Mouse (Mus musculus) intestine, embryonic 14.5 days (tissue): ENCODE data around the gene Il22ra1. TPM values are rescaled to one million over a fixed set of nuclear protein-coding genes. Genes with fewer than 3 reads are reported as not detected.

Experiments used
- ATAC-seq: fragments of 200-750 bp; cut with Nextera tagmentation; replicated peaks from 2 replicates; pipeline ENCODE4 v1.8.0; 2017; ENCODE audit warnings: low read depth, moderate number of reproducible peaks, moderate TSS enrichment, moderate library complexity; ENCODE audit not compliant: low FRiP score, low TSS enrichment
- DNase-seq: peaks from one replicate; pipeline ENCODE4 v3.0.0-alpha.2; 2018; ENCODE audit warnings: low spot score
- H3K27ac ChIP-seq: fragments of 300-500 bp; sonication (generic); 2 replicates; pipeline ENCODE4 v1.5.1; 2014; ENCODE audit warnings: low read depth, mild to moderate bottlenecking, control low read depth
- H3K27me3 ChIP-seq: fragments of 300-500 bp; sonication (generic); replicated peaks from 2 replicates; pipeline ENCODE4 v1.6.1; 2014; ENCODE audit warnings: low read length, control low read depth; ENCODE audit not compliant: control insufficient read depth, insufficient read depth
- H3K36me3 ChIP-seq: fragments of 300-500 bp; sonication (generic); 2 replicates; pipeline ENCODE4 v1.6.1; 2014; ENCODE audit warnings: low read length, control low read depth; ENCODE audit not compliant: control insufficient read depth, insufficient read depth
- H3K4me1 ChIP-seq: fragments of 300-500 bp; sonication (generic); replicated peaks from 2 replicates; pipeline ENCODE4 v1.6.1; 2014; ENCODE audit warnings: low read length, control low read depth, mixed read lengths; ENCODE audit not compliant: control insufficient read depth, insufficient read depth
- H3K4me2 ChIP-seq: fragments of 300-500 bp; sonication (generic); 2 replicates; pipeline ENCODE4 v1.6.1; 2014; ENCODE audit warnings: low read length
- H3K4me3 ChIP-seq: fragments of 300-500 bp; sonication (generic); 2 replicates; pipeline ENCODE4 v1.5.1; 2014; ENCODE audit warnings: low read depth, low read length, control low read depth, mixed read lengths
- H3K9ac ChIP-seq: fragments of 300-500 bp; sonication (generic); 2 replicates; pipeline ENCODE4 v1.6.1; 2014; ENCODE audit warnings: mild to moderate bottlenecking, low read length
- H3K9me3 ChIP-seq: fragments of 300-500 bp; sonication (generic); 2 replicates; pipeline ENCODE4 v1.6.1; 2016; ENCODE audit warnings: low read length, control low read depth; ENCODE audit not compliant: control insufficient read depth
- WGBS: fragments of 180-500 bp; shearing (Covaris S2); extraction: QIAGEN DNeasy Blood & Tissue Kit; methylation state at CpG from one replicate; pipeline ENCODE4 v1.1.7; 2014; 5-methylcytosine and 5-hydroxymethylcytosine counted together
- polyA plus RNA-seq: library from polyadenylated mRNA; unstranded; fragments of >200 nt; fragmentation: Nextera tagmentation; extraction: Ambion mirVana; gene quantifications from 2 replicates; pipeline ENCODE4 v1.2.1, GENCODE M21; 2014

The Il22ra1 gene
- polyA plus RNA-seq, 1 experiment from 2014 or later, result 3.8 TPM

DNA sequence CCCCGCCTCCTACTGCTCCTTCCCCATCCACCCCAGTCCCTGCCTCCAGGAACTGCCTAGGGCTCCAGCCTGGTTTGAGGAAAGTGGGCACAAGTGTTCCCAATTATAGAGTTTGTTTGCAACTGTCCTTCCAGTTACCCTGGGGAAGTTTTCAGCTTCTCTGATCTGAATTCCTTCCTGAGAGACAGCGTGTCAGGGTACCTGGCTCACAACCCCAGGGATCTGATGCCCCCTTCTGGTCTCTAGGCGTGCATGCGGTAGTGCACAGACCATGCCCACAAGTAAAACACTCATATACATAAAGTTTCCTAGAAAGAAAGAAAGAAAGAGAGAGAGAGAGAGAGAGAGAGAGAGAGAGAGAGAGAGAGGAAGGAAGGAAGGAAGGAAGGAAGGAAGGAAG lies 30.4 kb downstream of the Il22ra1 start:
- Histone ChIP-seq H3K4me3 (no peak overlapping the region), H3K9ac (no peak overlapping the region), H3K27me3 (no peaks in the 10 kb centered on the region), H3K36me3 (no peaks in the 10 kb centered on the region), H3K4me2 (no peak overlapping the region), H3K27ac (no peak overlapping the region), H3K4me1 (0 out of 2 replicates have a peak, but pooled peaks cover 2% of the 10 kb centered on the region), H3K9me3 (peaks cover 6% of the 10 kb centered on the region; the same call in 1 of the 2 replicates)
- WGBS, result 35% methylated on average over 4 of the region's 4 CpGs
- no peak for ATAC-seq
- no peak for DNase-seq

DNA sequence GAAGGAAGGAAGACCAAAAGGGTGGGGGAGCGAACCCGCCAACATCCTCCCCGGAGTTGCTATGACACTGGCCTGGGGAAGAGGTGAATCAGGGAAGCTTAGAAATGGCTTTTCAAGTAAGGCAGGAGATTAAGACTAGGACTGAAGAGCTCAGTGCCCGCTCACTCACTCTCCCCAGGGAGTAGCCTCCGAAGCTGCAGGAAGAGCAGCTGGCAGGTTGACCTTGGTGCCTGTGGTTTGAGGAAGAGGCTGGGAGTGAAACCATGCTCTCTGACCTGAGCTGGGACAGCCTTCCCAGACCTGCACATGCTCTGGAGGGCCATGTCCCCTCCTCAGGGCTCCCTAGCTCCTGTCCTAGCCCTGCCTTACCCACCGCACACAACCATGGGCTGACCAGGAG lies 30.9 kb downstream of the Il22ra1 start:
- Histone ChIP-seq H3K27me3 (no peaks in the 10 kb centered on the region), H3K4me3 (no peak overlapping the region), H3K27ac (no peak overlapping the region), H3K36me3 (no peaks in the 10 kb centered on the region), H3K9me3 (peaks cover 6% of the 10 kb centered on the region; the same call in 1 of the 2 replicates), H3K4me2 (no peak overlapping the region), H3K4me1 (0 out of 2 replicates have a peak, but pooled peaks cover 2% of the 10 kb centered on the region), H3K9ac (no peak overlapping the region)
- ATAC-seq, result no peak
- DNase-seq, result no peak
- 43% methylated on average over 6 of the region's 6 CpGs for WGBS

DNA sequence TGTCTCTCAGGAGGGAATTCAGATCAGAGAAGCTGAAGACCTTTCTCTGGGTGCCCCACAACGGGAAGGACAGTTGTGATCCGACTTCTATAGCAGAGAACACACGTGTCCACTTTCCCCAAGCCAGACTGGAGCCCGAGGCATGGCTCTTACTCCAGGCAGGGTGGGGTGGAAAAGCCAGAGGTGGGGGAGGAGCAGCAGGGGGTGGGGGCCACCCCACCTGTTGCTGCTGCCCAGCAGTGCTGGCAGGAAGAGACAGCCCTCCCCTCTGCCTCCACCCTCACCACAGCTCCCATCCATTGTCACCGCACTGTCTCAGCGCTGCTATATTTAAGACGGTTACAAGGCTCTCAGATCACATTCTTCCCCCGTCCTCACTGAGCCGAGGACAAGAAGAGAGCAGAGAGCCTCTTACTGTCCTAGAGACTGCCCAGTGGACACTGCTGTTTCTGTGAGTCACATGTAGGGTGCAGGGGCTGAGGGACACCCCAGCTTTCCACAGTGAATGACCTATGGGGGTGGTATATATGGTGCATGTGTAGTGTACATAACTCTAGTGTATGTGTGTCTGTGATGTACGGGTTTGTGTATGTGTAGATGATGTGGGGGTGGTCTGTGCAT lies 31.5 kb downstream of the Il22ra1 start, which contains the start of gene Myom3:
Gene Myom3 (plus strand): TSS at position 360 of the 621 bp plus-strand sequence.
- DNase-seq, result no peak
- Histone ChIP-seq H3K27me3 (no peaks in the 10 kb centered on the region), H3K27ac (no peak within 1 kb of the TSS), H3K4me3 (no peak within 1 kb of the TSS), H3K4me1 (0 out of 2 replicates have a peak, but pooled peaks cover 2% of the 10 kb centered on the region), H3K9me3 (0 out of 2 replicates have a peak, but pooled peaks cover 2% of the 10 kb centered on the region), H3K4me2 (no peak within 1 kb of the TSS), H3K9ac (no peak within 1 kb of the TSS), H3K36me3 (no peaks in the 10 kb centered on the region)
- no peak for ATAC-seq
- WGBS, result 54% methylated on average over 10 of the region's 10 CpGs

DNA sequence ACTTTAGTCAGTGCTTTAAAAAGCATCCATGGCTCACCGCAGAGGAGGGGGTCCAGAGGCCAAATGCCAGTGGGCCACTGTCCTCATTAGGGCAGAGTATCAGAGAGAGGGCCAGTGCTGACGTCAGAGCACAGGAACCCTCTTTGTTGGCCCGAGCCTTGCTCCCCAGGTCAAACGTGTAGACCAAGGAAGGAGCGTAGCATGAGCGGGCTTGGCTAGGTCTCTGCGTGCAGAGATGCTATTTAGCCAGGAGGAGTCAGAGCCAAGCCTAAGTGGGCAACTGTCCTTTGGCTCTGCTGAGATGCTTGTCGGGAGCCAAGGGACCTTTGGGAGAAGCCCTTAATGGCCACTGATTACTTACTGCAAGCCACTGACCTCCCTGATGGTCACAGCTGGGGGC lies 33.1 kb downstream of the Il22ra1 start:
- Histone ChIP-seq H3K27ac (no peak overlapping the region), H3K9ac (no peak overlapping the region), H3K27me3 (no peaks in the 10 kb centered on the region), H3K4me2 (no peak overlapping the region), H3K9me3 (no peaks in the 10 kb centered on the region), H3K4me1 (0 out of 2 replicates have a peak, but pooled peaks cover 2% of the 10 kb centered on the region), H3K4me3 (no peak overlapping the region), H3K36me3 (no peaks in the 10 kb centered on the region)
- DNase-seq (no peak), ATAC-seq (no peak)
- 61% methylated on average over 8 of the region's 8 CpGs for WGBS

DNA sequence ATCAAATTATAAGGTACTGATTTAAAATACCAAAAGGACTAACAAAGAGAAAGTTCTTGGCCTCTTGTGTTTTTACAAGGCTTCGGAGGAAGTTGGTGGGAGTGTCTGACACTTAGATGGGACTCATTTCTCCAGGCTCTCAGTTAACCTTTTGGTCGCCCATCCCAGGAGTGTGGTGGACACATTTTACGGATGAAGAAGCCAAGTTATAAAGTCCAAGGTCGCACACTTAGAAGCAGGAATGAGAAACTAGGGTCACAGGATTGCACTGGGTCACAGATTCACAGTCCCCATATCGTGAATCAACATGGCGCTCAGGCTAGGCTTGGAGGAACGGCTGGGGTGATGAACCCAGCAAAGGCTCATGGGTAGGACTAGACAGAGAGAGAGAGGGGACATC lies 33.6 kb downstream of the Il22ra1 start:
- H3K27ac ChIP-seq, result no peak overlapping the region
- 75% methylated on average over 7 of the region's 7 CpGs for WGBS
- ATAC-seq, result no peak
- DNase-seq, result no peak
- no peaks in the 10 kb centered on the region for H3K27me3 ChIP-seq
- H3K4me2 ChIP-seq, result no peak overlapping the region
- H3K9ac ChIP-seq, result no peak overlapping the region
- H3K36me3 ChIP-seq, result no peaks in the 10 kb centered on the region
- no peaks in the 10 kb centered on the region for H3K9me3 ChIP-seq
- no peak overlapping the region for H3K4me3 ChIP-seq
- 0 out of 2 replicates have a peak, but pooled peaks cover 2% of the 10 kb centered on the region for H3K4me1 ChIP-seq

DNA sequence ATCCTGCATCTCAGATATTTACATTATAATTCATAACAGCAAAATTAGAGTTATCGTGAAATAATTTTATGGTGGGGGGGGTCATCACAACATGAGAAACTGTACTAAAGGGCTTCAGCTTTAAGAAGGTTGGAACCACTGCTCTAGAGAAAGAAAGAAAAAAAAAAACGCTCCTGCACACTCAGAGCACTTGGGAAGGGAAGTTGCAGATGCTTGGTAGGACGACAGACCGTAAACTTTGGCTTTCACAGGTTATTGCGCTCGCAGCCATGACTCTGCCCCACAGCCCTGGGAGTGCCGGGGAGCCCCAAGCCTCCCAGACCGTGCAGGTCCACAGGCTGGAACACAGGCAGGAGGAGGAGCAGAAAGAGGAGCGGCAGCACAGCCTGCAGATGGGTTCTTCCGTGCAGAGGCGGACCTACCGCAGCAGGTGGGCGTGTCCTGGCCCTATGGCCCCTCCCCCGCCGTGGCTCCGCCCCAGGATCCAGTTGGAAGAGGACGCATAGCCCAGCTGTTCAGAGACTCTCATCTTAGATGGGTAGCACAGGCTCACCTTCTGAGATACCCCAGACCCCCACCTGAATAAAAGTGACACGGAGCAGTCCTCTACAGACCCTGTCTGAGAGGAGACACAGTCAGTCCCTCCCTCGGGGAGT lies 34.4 kb downstream of the Il22ra1 start:
- no peak overlapping the region for H3K27ac ChIP-seq
- no peak overlapping the region for H3K9ac ChIP-seq
- H3K4me1 ChIP-seq, result 0 out of 2 replicates have a peak, but pooled peaks cover 2% of the 10 kb centered on the region
- H3K4me3 ChIP-seq, result peak overlapping the region; percentile 21
- H3K4me2 ChIP-seq, result peak overlapping the region; percentile 47
- H3K9me3 ChIP-seq, result no peaks in the 10 kb centered on the region
- no peaks in the 10 kb centered on the region for H3K27me3 ChIP-seq
- no peaks in the 10 kb centered on the region for H3K36me3 ChIP-seq
- WGBS, result 7% methylated on average over 19 of the region's 19 CpGs
- peak; percentile 88 for ATAC-seq
- peak; percentile 88 for DNase-seq

DNA sequence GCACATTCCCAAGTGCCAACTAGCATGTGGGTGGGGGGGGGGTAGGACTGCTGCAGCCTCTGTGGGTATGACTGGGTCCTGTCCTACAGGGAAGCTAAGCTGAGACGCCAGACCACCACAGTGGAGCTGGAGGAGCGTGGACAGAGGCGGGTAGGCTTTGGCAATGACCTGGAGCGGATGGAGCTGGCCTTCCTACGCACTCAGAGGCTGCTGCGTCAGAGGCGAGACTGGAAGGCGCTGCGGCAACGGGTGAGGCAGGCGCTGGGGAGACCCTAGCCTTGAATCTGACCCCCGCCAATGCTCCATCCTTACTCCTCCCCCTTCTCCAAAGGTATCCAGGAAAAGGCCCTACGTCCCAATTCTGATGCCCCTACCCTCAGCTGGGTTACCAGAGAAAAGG lies 36.7 kb downstream of the Il22ra1 start:
- H3K4me1 ChIP-seq, result 0 out of 2 replicates have a peak, but pooled peaks cover 2% of the 10 kb centered on the region
- no peaks in the 10 kb centered on the region for H3K36me3 ChIP-seq
- no peaks in the 10 kb centered on the region for H3K27me3 ChIP-seq
- H3K4me2 ChIP-seq, result no peak overlapping the region
- no peaks in the 10 kb centered on the region for H3K9me3 ChIP-seq
- WGBS, result 90% methylated on average over 13 of the region's 13 CpGs
- H3K4me3 ChIP-seq, result no peak overlapping the region
- no peak overlapping the region for H3K9ac ChIP-seq
- no peak for DNase-seq
- no peak overlapping the region for H3K27ac ChIP-seq
- no peak for ATAC-seq

DNA sequence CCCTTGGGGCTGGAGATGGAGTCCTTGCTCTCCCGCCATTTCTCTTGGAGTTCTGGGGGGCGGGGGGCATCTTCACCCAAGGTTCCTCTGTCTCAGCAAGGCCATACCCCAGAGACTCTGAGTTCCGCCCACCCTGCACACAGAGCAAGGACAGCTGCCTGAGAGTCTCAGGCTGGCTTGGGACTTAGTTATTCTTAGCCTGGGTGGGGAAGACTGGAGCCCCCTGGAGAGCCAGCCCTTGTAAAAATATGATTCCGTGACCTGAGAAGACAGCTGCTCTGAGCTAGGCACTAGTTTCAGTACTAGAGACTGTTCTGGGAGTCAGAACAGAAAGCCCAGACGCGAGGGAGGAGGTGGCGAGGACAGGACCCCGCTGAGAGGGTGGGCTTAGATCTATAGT lies 37.7 kb downstream of the Il22ra1 start:
- H3K27me3 ChIP-seq, result no peaks in the 10 kb centered on the region
- no peak overlapping the region for H3K4me3 ChIP-seq
- H3K9ac ChIP-seq, result no peak overlapping the region
- no peaks in the 10 kb centered on the region for H3K9me3 ChIP-seq
- H3K27ac ChIP-seq, result no peak overlapping the region
- 73% methylated on average over 8 of the region's 8 CpGs for WGBS
- H3K4me2 ChIP-seq, result no peak overlapping the region
- H3K36me3 ChIP-seq, result no peaks in the 10 kb centered on the region
- 0 out of 2 replicates have a peak, but pooled peaks cover 2% of the 10 kb centered on the region for H3K4me1 ChIP-seq
- DNase-seq (no peak), ATAC-seq (no peak)
